Mouse (Mus musculus) kidney, adult 8-10 months (tissue): Measurements from ENCODE around the gene Trak1.
"Not testable (repeated sequence)": the region's sequence is repeated elsewhere in the genome, so short reads cannot be mapped to it uniquely, and the experiment has no call there.

Source experiments
- DNase-seq, 2 experiments: peaks; one replicate each; pipeline ENCODE4 v3.0.0; 2022

Trak1 gene

GRCm38 (mm10) chr9:121443696-121444366 lies 146.5 kb downstream of the Trak1 start:
- no peak for DNase-seq

- DNase-seq: no peak
Observed at GRCm38 (mm10) chr9:121444367-121444707, 147.0 kb downstream of the Trak1 start.

- DNase-seq: peak in 1 of 2 experiments; percentile 41
Observed at GRCm38 (mm10) chr9:121445364-121445763, 148.1 kb downstream of the Trak1 start.

GRCm38 (mm10) chr9:121446431-121446831 lies 149.1 kb downstream of the Trak1 start:
- DNase-seq: no peak

GRCm38 (mm10) chr9:121452342-121452942 lies 155.1 kb downstream of the Trak1 start:
- DNase-seq: not testable (repeated sequence)

GRCm38 (mm10) chr9:121454891-121455290 lies 157.6 kb downstream of the Trak1 start:
- no peak for DNase-seq

- DNase-seq: no peak
Observed at GRCm38 (mm10) chr9:121456739-121457515, 159.6 kb downstream of the Trak1 start.

- DNase-seq: peak in 1 of 2 experiments; percentile 33
Observed at GRCm38 (mm10) chr9:121458466-121458865, 161.2 kb downstream of the Trak1 start.

GRCm38 (mm10) chr9:121459950-121460349 lies 162.6 kb downstream of the Trak1 start:
- DNase-seq: no peak

GRCm38 (mm10) chr9:121460527-121460926 lies 163.2 kb downstream of the Trak1 start:
- no peak for DNase-seq

- DNase-seq: no peak
Observed at GRCm38 (mm10) chr9:121467460-121467859, 170.2 kb downstream of the Trak1 start.

GRCm38 (mm10) chr9:121469711-121470110 lies 172.4 kb downstream of the Trak1 start:
- no peak for DNase-seq

GRCm38 (mm10) chr9:121474771-121475170 lies 177.5 kb downstream of the Trak1 start:
- no peak for DNase-seq

- no peak for DNase-seq
Observed at GRCm38 (mm10) chr9:121475488-121476452, 178.5 kb downstream of the Trak1 start.

GRCm38 (mm10) chr9:121477305-121477911 lies 180.1 kb downstream of the Trak1 start:
- DNase-seq: peak; percentile 28 to 58

- DNase-seq: peak in 1 of 2 experiments; percentile 70
Observed at GRCm38 (mm10) chr9:121479453-121479852, 182.2 kb downstream of the Trak1 start.

- DNase-seq: no peak
Observed at GRCm38 (mm10) chr9:121487216-121487615, 189.9 kb downstream of the Trak1 start.

GRCm38 (mm10) chr9:121491592-121492240 lies 194.4 kb downstream of the Trak1 start:
- no peak for DNase-seq

GRCm38 (mm10) chr9:121494006-121494767 lies 196.9 kb downstream of the Trak1 start:
- no peak for DNase-seq

- peak in 1 of 2 experiments; percentile 16 for DNase-seq
Observed at GRCm38 (mm10) chr9:121495529-121495928, 198.2 kb downstream of the Trak1 start, which contains the start of gene Cck. TSS of gene Cck (minus strand) at chr9:121495694.

- DNase-seq: no peak
Observed at GRCm38 (mm10) chr9:121496102-121496501, 198.8 kb downstream of the Trak1 start.
